Mouse (Mus musculus): Measurements from ENCODE around the gene Ccl2. TPM values are rescaled to one million over a fixed set of nuclear protein-coding genes. Genes with fewer than 3 reads are reported as not detected.

Gene Ccl2
- polyA plus RNA-seq (2017; shearing (Covaris generic)), result not detected

GRCm38 (mm10) chr11:82035356-82035755, at the start of gene Ccl2:
TSS of gene Ccl2 (plus strand) at chr11:82035571.

GRCm38 (mm10) chr11:82038535-82038934, 3.2 kb downstream of the Ccl2 start, which contains the start of gene Gm17268:
TSS of gene Gm17268 (minus strand) at chr11:82038562.

DNA sequence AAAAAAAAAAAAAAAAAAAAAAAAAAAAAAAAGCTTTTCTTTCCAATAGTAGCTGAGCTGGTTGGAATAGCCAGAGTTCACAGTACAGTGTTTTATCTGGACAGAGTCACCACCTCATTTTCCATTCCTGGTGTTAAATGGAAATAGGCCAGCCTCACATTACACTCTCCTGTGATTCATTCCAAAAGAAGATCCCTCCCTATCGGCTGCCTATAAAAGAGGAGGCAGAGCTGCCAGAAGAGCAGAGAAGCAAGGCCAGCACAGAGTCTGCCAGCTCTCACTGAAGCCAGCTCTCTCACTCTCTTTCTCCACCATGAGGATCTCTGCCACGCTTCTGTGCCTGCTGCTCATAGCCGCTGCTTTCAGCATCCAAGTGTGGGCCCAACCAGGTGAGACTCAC, 10.1 kb downstream of the Ccl2 start, which contains the start of gene Ccl7:
Ccl7 (plus strand) TSS at position 242 of the 400 bp plus-strand sequence.

GRCm38 (mm10) chr11:82057646-82058045, 22.3 kb downstream of the Ccl2 start, which contains the start of gene Ccl11:
TSS of gene Ccl11 (plus strand) at chr11:82057823.

Other genes starting within 250 kb of the Ccl2 start
- gene 5530401A14Rik, start 174.9 kb upstream of the Ccl2 start, polyA plus RNA-seq (2017; shearing (Covaris generic)), result not detected
- gene Asic2, start 67.1 kb upstream of the Ccl2 start, polyA plus RNA-seq (2017; shearing (Covaris generic)), result 0.06 TPM
- gene Gm17268, start 3.0 kb downstream of the Ccl2 start, polyA plus RNA-seq (2017; shearing (Covaris generic)), result not detected
- not detected for gene Ccl7, start 10.1 kb downstream of the Ccl2 start, polyA plus RNA-seq (2017; shearing (Covaris generic))
- gene Ccl11, start 22.3 kb downstream of the Ccl2 start, polyA plus RNA-seq (2017; shearing (Covaris generic)), result not detected
- 1.5 TPM for gene Ccl12, start 66.3 kb downstream of the Ccl2 start, polyA plus RNA-seq (2017; shearing (Covaris generic))
- 1.2 TPM for gene Ccl8, start 79.6 kb downstream of the Ccl2 start, polyA plus RNA-seq (2017; shearing (Covaris generic))